Mouse (Mus musculus) adrenal gland, postnatal 4 days (tissue): ENCODE results near the gene Tnfsf10. TPM values are rescaled to one million over a fixed set of nuclear protein-coding genes. Genes with fewer than 3 reads are reported as not detected.
A peak's percentile ranks its signal among the peaks of the same experiment; 100 is the strongest.

Experiments used
- DNase-seq, 2 experiments: peaks; one replicate each; pipeline ENCODE4 v3.0.0; 2021 to 2022; ENCODE audit warnings: low spot score in 2 of 2, mixed read lengths in 2 of 2
- total RNA-seq, 2 experiments: library from RNA; stranded (reverse); gene quantifications; 2 replicates each; pipeline ENCODE4 v1.2.3; 2021

The Tnfsf10 gene
- total RNA-seq, 2 experiments from 2014 or later: 9.3 to 10.2 TPM

DNA sequence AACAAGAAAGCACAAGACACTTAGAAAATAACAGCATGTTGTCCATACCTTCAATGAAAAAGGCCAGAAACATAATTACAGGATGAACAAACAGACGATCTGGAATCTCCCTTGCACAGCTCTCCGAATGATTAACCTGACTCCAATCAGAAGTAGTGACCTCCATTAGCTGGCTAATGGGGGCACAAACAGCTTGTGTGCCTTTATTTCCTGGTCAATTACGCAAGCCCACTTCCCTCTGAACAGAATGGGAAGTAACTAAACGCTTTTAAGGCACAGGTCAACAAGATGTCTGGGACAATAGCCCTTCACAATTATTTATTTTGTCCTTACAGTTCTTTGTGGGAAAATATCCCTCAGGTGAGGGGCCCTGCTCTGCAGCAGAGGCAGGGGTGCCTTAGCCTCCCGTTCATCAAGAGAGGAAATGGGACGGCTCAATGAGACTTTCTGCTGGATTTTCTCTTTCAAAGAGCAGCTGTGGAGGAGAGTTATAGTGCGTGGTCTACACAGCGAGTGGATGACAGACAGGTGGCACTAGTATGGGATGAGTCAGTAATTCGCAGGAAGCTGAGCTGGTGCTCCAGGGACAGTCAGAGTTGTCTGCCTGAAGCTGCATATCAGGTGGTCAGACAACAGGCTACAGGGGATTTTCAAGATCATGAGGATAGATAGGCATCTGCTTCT is 14.3 kb upstream of the Tnfsf10 start:
- DNase-seq: no peak

DNA sequence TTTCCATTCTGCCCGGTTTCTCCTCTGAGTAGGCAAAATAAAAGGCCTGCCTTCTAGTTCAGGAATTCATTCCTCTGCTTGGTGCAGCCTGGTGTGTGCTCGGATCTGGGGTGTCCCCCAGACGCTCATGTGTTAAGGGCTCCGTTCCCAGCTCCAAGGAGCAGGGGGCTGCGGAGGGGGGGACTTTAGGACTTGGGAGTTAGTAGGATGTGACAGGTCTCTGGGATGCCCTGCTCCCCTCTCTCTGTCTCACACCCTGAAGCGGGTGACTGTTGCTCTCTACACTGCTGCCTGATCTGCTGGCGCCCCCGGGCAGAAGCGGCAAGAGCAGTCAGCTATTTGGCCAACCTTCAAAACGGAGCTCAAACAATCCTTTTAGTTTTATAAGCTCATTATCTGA is 10.0 kb upstream of the Tnfsf10 start:
- DNase-seq: no peak

DNA sequence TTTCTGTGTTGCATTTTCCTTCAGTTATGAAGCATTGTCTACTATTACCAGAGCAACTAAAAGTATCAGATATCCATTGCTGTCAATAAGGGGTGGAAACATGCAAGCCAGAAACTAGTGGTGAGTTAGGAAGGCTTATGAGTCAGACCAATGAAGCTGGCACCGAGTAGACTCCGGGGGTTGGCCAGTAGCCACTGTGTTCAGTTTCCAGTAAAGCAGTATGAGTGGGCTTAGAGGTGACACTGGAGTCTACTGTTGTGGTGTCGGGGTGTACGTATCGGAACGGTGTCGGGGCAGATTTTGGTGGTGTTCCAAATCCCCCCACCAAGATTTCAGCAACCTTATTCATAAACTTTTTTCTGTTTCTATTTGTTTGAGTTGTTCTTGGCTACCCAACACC is 5.9 kb upstream of the Tnfsf10 start:
- DNase-seq: no peak

DNA sequence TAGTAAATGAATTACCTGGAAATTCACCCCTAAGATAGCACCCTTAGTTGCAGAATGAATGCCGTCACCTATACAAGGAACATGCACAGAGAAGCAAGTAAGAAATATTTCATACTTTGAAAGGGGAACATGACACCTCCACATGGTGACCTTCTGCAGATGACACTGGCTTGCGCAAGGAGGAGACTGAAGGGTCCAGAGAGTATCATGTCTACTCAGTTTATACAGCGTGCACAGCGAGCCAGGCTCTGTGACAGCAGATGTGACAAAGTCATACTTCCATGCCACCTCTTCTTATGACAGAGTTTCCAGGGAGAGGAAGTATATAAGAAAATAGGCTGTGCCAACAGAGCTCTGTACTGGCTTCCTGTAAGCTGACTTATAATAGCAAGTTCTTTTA is 5.4 kb upstream of the Tnfsf10 start:
- no peak for DNase-seq

DNA sequence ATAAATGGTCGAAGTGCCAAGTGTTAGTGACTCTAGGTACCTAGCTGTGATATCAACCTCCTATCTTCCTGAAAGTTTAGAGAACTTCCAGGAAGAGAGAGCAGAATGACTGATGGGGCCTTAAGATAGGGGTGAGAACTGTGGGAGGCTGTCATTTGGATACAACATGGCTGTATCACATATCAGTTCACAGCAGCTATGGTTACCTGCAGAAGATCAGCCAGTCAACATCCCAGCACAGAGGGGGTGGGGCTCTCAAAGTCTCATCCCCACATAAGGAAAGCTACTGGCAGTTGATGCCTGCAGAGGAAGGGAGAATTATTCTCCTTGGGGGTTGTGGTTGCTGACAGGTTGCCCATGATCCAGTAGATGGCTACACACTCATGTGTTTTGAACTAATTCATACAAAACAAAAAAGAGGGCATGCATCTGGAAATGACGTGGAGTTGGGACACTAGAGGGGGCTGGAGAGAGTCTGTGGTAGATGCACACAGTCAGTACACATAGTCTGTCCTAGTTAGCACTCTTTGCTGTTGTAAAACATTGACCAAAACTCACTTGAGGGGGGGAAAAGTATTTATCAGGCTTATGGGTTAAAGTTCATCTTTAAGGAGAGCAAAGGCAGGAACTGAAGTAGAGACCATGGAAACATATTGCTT is 2.2 kb upstream of the Tnfsf10 start:
- DNase-seq: no peak

DNA sequence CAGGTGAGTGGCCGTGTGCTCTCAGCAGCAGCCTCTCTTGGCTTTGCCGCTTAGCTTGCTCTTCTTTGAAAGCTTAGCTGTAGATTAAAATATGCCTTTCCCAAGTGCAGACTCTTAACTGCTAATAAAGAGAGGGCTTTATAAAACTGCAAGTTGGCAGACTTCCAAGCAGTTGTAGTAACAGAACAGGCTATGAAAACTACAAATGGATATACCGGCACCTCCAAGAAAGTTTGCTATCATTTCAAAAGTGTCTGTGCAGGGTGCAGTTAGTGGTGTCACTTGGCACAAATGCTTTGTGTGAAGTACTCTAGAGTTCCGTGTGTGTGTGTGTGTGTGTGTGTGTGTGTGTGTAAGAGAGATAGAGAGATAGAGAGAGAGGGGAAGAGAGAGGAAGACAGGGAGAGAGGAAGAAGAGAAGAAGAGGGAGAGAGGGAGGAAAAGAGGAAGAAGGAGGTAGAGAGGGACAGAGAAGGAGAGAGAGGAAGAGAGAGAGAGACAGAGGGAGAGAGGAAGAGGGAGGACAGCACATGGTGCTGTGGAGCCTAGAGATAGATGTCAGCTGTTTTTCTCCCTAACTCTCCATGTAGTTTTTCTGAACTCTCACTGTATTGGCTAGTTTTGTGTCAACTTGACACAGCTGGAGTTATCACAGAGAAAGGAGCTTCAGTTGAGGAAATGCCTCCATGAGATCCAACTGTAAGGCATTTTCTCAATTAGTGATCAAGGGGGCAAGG is 628 bp downstream of the Tnfsf10 start:
- DNase-seq: no peak

DNA sequence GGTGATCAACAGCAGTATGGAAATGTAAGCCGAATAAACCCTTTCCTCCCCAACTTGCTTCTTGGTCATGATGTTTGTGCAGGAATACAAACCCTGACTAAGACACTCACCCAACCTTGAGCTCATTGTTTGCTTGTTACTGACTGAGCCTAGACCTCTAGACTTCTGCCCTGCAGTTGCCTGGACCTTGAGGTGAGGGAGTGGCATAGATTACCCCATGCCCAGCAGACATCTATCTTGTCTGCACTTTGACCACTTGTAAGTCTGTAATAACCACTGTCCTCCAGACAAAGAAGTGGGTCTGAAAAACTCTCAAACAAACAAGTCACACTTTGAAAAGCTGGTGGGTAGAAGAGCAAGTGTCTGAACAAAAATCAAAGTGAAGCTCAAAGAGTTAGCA is 2.8 kb downstream of the Tnfsf10 start:
- DNase-seq: no peak

DNA sequence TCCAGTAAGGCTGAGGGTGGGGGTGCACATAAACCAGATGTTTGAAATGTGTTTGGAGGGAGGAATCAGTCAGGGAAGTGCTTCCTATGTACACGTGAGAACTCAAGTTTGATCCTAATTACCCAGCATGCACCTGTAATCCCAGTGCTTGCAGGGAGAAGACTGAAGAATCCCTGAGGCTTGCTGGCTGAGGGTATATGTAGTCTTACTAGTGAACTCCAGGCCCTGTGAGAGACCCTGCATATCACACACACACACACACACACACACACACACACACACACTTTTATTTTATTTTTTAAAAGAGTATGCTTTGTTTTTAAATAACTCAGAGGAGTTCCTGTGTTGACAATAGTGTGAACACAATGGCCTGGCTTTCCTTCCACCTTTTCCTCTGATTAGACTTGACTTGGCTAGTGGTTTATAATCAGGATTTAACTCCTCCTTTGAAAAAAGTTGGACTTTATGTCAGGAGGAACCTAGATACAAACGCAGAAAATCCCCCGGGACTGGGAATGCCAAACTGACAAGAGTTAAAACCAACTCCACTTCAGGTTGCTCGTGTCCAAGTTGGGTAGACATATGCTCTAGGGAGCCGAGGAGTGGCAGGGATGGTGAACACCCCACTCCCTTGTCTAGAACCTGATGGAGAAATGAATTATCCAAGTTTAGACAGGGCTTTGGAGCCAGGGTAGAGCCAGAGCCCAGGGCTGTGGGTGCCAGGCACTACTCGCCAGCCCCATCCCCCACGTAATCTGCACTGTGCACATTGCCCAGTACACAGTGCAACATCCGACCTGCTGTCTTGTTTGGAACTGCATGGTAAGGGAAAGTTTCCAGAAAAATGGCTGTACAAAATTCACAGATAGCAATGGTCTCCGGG is 4.0 kb downstream of the Tnfsf10 start:
- DNase-seq: no peak

DNA sequence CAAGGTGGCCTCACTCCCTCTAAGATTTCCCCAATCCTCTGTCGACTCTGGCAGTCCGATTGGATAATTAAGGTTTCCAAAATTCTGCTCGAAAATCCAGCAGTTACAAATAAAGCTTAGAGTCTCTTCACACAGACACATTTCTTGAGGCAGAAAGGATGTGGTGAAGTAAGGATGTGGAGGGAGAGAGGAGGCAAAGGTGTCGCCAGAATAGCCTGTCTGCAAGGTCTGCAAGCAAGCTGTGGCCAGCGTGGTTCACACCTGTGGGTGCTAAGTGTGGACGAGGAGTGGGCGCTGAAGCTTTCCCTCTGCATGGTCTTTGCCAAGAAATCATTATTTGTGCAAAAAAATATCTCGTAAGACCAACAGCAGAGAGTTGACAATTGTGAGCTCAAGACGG is 5.8 kb downstream of the Tnfsf10 start:
- no peak for DNase-seq

DNA sequence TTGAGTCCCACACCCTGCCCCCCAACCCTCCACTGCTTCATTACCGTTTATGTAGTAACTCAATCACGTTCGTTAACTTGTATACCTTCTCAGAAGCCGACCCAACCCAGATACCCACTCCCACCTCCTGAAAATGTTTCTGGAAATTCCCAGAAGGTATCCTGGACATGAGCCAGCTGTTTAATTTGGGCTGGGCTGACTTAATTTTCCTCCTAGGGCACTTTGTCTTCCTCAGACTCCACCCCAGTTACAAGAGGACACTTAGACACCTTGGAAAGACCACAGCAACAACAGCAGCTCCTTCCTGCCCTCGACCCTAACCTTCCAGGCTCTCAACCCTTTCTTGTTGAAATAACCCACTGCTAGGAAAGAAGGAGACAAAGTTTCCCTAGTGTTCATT is 6.7 kb downstream of the Tnfsf10 start:
- DNase-seq: no peak

DNA sequence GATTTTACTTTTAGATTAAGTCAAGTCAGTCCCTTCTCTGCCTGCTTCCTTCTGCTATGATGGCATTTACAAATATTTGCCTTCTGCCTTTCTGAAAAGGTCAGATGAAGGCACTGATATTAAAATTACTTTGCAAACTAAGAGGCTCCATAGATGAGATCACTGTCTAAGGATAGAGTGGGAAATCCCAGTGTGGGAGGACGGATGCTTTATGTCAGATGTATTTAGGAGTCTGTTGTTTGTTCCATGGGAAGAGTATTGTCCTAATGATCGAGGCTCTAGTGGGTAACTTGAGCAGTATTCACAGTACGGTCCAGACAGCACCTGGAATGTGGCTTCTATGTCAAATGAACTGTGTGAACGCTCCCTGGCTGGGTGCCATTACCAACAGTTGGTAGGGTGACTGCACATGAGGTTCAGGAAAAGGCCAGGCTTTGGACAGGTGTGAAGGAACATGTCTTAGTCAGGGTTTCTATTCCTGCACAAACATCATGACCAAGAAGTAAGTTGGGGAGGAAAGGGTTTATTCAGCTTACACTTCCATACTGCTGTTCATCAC is 9.9 kb downstream of the Tnfsf10 start:
- no peak for DNase-seq

DNA sequence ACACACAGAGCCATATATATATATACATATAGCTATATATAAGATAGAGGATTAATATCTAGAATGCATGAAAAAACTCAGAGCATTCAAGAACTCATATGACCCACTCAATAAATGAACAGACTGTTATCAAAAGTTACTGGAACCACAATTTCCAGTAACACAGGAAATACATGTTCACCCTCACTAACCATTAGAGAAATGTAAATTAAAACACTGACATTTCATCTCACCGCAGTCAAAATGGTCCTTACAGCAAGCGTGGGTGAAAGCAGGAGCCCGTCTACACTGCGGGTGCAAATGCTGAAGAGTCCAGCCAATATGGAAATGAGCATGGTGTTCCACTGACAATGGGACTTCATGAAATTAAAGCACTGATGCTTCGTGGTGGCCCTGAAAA is 13.9 kb downstream of the Tnfsf10 start:
- no peak for DNase-seq

DNA sequence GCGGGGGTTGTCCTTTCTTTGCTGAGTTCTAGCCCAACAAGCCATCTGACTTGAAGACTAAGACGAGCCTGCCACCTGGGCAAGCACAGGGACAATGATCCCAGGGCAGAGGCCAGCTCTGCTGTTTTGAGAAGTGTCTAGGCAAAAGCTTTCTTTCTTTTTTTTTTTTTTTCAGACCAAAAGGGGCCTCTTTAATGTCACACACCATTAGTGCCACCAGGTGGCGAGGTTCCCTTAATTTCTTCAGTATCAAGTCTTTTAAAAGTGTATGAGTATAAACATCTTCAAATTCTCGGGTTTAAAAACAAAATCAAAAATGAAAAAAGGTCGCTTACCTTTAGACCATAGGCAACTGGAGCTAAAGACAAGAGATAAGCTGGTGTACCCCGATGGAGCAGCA is 21.6 kb downstream of the Tnfsf10 start:
- DNase-seq: no peak

DNA sequence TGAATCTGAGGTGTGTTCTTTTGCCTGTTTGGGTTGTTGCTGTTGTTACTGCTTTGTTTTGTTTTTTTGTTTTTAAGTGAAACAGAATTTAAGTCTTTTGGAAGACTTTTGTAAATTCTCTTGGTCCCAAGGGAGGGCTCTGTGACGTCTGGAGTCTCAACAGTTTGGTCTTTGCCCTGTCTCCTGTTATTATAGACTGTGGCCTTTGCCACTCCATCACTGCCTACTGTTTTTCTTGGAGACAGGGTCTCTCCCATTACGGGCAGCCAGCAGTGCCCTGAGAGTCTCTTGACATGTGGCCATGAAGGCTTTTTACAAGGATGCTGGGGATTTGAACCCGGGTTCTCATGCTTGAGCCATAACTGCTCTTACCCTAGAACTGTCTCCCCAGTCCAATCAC is 22.1 kb downstream of the Tnfsf10 start:
- DNase-seq: no peak

DNA sequence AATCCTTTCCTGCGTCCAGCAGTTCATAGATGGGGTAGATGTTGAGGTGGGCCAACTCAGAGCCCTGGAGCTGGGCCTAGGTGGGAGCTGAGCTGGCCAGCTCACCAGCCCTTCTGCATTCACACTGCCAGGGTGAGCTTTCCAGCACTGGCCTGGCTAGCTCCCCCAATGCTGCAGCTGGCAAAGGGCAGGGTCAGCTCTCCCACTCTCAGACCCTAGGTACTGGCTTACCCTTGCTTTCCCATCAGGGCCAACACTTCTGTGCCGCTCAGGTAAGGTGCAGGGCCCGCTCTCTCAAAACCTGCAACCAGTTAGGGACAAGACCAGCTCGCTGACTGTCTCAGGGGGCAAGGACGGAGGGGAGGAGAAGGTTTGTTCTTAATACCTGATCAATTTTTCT is 23.9 kb downstream of the Tnfsf10 start:
- DNase-seq: no peak

DNA sequence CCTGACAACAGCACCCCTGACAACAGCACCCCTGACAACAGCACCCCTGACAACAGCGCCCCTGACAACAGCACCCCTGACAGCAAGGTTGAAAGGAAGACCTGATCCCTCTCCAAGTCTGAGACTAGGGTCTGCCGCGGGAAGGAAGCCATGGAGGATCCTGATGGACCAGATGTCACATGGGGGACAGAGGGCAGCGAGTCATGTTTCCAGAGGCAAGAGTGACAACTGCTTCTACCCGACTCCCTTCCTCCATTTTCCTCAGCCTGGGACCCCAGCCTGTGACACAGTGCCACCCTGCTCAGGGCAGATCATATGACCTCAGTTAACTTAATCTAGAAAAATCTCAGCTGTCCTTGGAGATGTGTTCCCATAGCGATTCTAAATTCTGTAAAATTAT is 25.6 kb downstream of the Tnfsf10 start:
- no peak for DNase-seq

DNA sequence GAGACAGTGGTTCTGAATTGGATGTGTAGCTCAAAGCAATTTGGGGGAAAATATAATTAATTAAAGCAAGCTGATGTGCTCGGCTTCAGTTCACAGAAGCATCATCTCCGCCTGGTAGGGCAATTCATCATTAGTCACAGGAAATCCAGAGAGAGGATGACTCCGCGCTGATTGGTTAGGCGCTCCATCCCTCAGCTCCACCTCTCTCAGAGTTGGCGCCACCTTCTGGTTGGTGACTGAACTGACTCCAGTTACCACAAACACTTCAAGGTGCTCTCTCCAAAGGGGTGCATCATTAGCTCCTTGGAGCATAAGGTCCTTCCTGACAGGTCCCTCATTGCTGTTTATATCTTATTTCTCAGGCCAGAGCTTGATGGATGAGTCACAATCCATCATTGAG is 28.7 kb downstream of the Tnfsf10 start:
- DNase-seq: peak in 1 of 2 experiments; percentile 42

DNA sequence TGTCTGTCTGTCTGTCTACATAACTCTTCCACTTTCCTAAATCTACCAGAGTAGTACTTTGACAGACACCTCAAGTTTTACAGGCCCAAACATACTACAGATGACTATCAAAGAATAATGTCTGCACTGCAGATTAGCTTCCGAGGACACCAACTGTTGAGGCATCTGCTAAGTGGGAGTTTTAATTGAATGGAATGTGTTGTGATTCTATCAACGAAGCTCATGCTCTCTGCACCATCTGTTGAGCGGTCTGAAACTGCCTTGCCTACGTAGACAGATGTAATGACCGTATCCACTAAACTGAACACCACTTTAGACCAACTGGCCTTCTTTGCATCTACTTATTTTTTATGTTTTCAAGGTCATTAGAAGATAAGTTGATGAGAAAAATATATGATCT is 31.6 kb downstream of the Tnfsf10 start:
- DNase-seq: no peak

DNA sequence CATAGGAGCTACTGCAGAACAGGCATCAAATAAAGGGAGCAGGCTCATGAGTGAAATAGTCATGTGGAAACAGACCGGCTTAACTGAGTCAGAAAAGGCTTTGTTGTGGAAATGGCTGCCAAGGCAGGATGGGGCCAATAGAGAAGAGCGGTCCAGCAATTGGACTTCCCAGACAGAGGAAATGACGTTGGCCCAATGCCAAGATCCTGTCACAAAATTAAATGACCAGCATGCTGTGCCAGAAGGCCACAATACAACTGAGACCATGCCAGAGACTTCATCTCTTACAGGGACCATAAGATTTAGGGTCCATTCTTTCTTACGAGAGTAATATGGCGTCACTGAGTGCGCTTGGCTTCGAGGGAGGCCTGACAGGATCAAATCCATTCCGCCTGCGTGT is 34.3 kb downstream of the Tnfsf10 start:
- no peak for DNase-seq

DNA sequence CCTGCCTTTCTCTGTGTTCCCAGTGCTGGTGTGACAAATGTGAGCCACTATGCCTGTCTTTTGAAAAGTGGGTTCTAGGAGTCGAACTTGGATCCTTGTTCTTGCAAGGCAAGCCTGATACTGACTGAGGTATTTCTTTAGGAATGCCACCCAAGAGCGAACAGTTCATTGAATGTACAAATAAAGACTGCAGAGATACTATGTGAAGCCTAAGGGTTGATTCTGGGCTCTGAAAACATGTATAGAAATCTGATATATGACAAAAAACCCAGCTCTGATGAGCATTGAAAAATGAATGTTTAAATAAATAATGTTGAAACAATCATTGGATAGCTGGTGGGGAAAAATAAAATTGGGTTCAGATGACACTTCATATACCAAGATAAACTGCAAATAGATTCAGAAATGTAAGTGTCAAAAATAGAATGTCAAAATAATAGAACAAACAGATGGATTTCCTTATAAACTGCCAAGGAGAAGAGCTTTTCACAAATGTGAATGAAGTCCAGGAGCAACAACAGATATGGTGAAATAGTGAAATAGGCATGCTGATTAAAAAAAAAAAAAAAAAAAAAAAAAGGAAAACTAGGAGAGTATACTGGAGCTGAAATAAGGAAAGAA is 42.4 kb downstream of the Tnfsf10 start:
- DNase-seq: no peak

DNA sequence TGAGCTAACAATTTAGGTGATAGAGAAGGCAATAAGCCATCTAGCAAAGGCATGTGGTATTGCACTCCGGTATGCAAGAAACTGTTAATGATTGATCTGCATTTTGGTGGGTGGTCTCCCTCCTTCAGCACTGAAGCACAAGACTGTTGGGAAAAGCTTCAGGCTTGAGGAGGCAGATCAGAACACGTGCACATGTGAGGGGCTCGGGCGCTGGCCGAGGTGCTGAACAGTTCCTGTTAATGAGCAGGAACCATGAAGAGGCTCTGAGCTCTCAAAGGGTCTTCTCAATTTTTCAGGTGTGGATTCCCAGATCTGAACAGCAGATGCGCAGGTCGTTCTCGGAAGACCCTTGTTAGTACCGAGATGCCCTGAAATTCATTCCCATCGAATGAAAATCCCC is 53.3 kb downstream of the Tnfsf10 start:
- DNase-seq: peak in 1 of 2 experiments; percentile 11
